Mouse (Mus musculus): ENCODE data around the gene Vps18.

- no peak for TF ChIP-seq CTCF (IDR thresholded peaks at IDR 0.05; ENCODE audit: low read depth, low read length)
- no peak for TF ChIP-seq GATA1 (IDR thresholded peaks at IDR 0.05; ENCODE audit: borderline replicate concordance, low read length)
- no peak for TF ChIP-seq TAL1 (conservative IDR thresholded peaks at IDR 0.05; ENCODE audit: low read depth, low read length)
- TF ChIP-seq POLR2AphosphoS5 (IDR thresholded peaks at IDR 0.05; ENCODE audit: insufficient replicate concordance, low read depth, low read length) = no peak
- TF ChIP-seq GATA2 (IDR thresholded peaks at IDR 0.05; ENCODE audit: borderline replicate concordance, low read depth, low read length) = no peak
These were observed 38.6 kb downstream of the Vps18 start for GRCm38 (mm10) chr2:119327102-119327480.

Data from G1E (cell line).